Mouse (Mus musculus): ENCODE results near the gene Swsap1. TPM values are rescaled to one million over a fixed set of nuclear protein-coding genes. Genes with fewer than 3 reads are reported as not detected.
A peak's percentile ranks its signal among the peaks of the same experiment; 100 is the strongest.

Gene Swsap1
- polyA plus RNA-seq, 1 experiment, result 8.9 TPM

DNA sequence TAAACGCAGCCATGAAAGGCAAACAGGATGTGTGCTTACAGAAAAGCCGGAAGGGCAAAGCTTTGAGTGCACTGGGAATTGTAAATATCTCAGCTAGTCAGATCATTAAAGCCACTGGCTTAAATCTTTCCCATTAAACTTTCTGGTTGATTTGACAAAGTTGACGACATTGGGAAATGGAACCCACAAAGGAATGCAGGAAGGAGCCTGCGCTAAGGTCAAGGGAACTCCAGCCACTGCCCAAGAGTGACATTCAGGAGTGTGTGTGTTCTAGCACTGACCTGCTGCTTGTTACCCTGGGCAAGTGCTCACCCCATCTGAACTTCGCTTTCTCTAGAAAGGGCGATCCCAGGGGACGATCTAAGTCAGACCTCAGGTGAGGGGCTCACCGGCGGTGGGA is 4.6 kb downstream of the Swsap1 start:
- no peak overlapping the region for H3ac ChIP-seq (ENCODE audit: control insufficient read depth, insufficient read length)
- H3K36me3 ChIP-seq (ENCODE audit: control insufficient read depth, insufficient read depth), result no peaks in the 10 kb centered on the region
- TF ChIP-seq E2F4 (IDR thresholded peaks at IDR 0.05; ENCODE audit: insufficient read depth) (no peak), CEBPB (IDR thresholded peaks at IDR 0.05; ENCODE audit: insufficient read depth, poor library complexity, severe bottlenecking) (no peak), POLR2A (IDR thresholded peaks at IDR 0.05; ENCODE audit: insufficient read length, low read depth) (no peak), POLR2AphosphoS2 (IDR thresholded peaks at IDR 0.05; ENCODE audit: insufficient read length, low read depth) (no peak), MAX (IDR thresholded peaks at IDR 0.05; ENCODE audit: low read depth) (no peak), MYOD1 (IDR thresholded peaks at IDR 0.05; ENCODE audit: control insufficient read depth in 1 of 3, insufficient read length in 2 of 3, low read depth in 2 of 3) (no peak), TCF12 (IDR thresholded peaks at IDR 0.05; ENCODE audit: insufficient read depth, poor library complexity, severe bottlenecking) (no peak), USF1 (IDR thresholded peaks at IDR 0.05; ENCODE audit: low read depth) (no peak), REST (IDR thresholded peaks at IDR 0.05; ENCODE audit: insufficient read depth, insufficient read length) (no peak), MYOG (IDR thresholded peaks at IDR 0.05; ENCODE audit: control insufficient read depth in 1 of 3, insufficient read depth in 1 of 3, insufficient read length in 2 of 3, low read depth in 2 of 3) (no peak), TCF3 (IDR thresholded peaks at IDR 0.05; ENCODE audit: insufficient read length, low read depth) (no peak), SRF (IDR thresholded peaks at IDR 0.05; ENCODE audit: control insufficient read depth, insufficient read length, low read depth) (no peak)
- H3K27me3 ChIP-seq (ENCODE audit: control insufficient read depth, insufficient read depth, insufficient read length), result no peaks in the 10 kb centered on the region
- no peak overlapping the region for H3K4me2 ChIP-seq (ENCODE audit: low read depth)
- H3K79me2 ChIP-seq (ENCODE audit: control insufficient read depth, insufficient read depth), result no peaks in the 10 kb centered on the region
- H3K4me3 ChIP-seq, result no peak overlapping the region

DNA sequence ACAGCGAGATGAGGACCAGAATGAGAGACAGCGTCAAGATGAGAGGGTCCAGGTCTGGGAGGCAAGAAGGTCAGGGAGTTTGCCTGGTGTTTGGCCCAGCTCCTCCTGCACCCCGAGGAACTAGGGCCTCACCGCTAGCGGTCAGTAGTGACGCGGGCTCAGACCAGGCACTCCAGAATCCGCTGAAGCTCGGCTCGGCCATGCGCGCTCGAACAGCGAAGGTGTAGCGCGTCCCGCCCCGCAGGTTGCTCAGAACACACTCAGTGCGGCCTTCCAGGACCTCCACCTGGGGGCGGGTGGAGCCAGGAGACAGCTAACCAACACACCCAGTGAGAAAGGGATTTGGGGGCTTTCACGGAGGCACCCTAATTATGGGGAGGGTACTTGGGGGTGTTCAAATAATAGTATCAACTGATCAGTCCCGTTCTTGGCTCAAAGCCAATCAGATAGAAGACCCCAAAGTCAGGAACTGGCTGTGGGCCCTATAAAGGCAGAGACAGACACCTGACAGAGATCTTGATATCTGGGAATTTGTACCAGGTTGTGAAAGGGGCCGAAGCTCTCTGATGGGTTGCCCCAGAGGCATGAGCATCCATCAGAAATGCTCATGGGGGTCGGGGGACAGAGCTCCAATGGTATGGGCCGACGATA is 5.1 kb downstream of the Swsap1 start:
- no peaks in the 10 kb centered on the region for H3K27me3 ChIP-seq (ENCODE audit: control insufficient read depth, insufficient read depth, insufficient read length)

DNA sequence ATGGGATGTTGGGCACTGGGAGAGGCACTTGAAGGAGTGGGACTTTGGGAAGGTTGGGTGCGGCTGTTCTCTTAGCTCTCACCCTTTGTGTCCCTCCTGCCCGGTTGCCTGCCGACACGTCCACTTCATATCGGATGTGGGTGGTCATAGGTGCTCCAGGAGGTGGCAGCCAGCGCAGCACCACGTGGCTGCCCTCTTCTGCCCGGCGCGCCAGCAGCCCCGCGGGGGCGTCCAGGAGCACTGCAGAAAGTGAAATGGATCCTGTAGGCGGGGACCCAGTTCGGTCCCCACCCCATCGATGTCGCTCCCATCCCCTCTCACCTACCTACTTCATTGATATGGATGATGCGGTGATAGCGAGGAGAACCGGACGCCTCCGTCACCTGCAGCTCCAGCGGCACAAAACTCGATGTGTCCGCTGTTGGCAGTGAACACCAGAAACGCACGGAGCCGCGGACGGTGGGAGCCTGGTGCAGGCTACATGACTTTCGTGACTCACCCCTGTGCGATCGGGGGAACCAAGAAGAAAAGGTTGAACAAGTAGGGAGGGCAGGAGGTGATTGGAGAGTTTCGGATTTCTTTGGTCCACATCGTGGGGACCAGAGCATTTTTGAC is 5.9 kb downstream of the Swsap1 start:
- no peaks in the 10 kb centered on the region for H3K36me3 ChIP-seq (ENCODE audit: control insufficient read depth, insufficient read depth)
- H3K79me2 ChIP-seq (ENCODE audit: control insufficient read depth, insufficient read depth), result no peaks in the 10 kb centered on the region
- no peak overlapping the region for H3ac ChIP-seq (ENCODE audit: control insufficient read depth, insufficient read length)
- TF ChIP-seq TCF12 (IDR thresholded peaks at IDR 0.05; ENCODE audit: insufficient read depth, poor library complexity, severe bottlenecking), result no peak
- no peak for TF ChIP-seq CEBPB (IDR thresholded peaks at IDR 0.05; ENCODE audit: insufficient read depth, poor library complexity, severe bottlenecking)
- no peak for TF ChIP-seq REST (IDR thresholded peaks at IDR 0.05; ENCODE audit: insufficient read depth, insufficient read length)
- TF ChIP-seq TCF3 (IDR thresholded peaks at IDR 0.05; ENCODE audit: insufficient read length, low read depth), result no peak
- no peak for TF ChIP-seq MAX (IDR thresholded peaks at IDR 0.05; ENCODE audit: low read depth)
- TF ChIP-seq SRF (IDR thresholded peaks at IDR 0.05; ENCODE audit: control insufficient read depth, insufficient read length, low read depth), result no peak
- no peak for TF ChIP-seq POLR2AphosphoS2 (IDR thresholded peaks at IDR 0.05; ENCODE audit: insufficient read length, low read depth)
- no peak for TF ChIP-seq MYOG (IDR thresholded peaks at IDR 0.05; ENCODE audit: control insufficient read depth in 1 of 3, insufficient read depth in 1 of 3, insufficient read length in 2 of 3, low read depth in 2 of 3)
- no peak for TF ChIP-seq USF1 (IDR thresholded peaks at IDR 0.05; ENCODE audit: low read depth)
- H3K27me3 ChIP-seq (ENCODE audit: control insufficient read depth, insufficient read depth, insufficient read length), result no peaks in the 10 kb centered on the region
- H3K4me2 ChIP-seq (ENCODE audit: low read depth), result peak overlapping the region; percentile 97
- peak overlapping the region; percentile 40 for H3K4me3 ChIP-seq

More for the DNA sequence above, 5.1 kb downstream of the Swsap1 start:
- Histone ChIP-seq H3ac (ENCODE audit: control insufficient read depth, insufficient read length) (no peak overlapping the region), H3K4me2 (ENCODE audit: low read depth) (no peak overlapping the region), H3K79me2 (ENCODE audit: control insufficient read depth, insufficient read depth) (no peaks in the 10 kb centered on the region), H3K36me3 (ENCODE audit: control insufficient read depth, insufficient read depth) (no peaks in the 10 kb centered on the region), H3K4me3 (no peak overlapping the region)
- TF ChIP-seq CEBPB (IDR thresholded peaks at IDR 0.05; ENCODE audit: insufficient read depth, poor library complexity, severe bottlenecking), result no peak
- TF ChIP-seq POLR2A (IDR thresholded peaks at IDR 0.05; ENCODE audit: insufficient read length, low read depth), result no peak
- no peak for TF ChIP-seq MYOG (IDR thresholded peaks at IDR 0.05; ENCODE audit: control insufficient read depth in 1 of 3, insufficient read depth in 1 of 3, insufficient read length in 2 of 3, low read depth in 2 of 3)
- TF ChIP-seq SRF (IDR thresholded peaks at IDR 0.05; ENCODE audit: control insufficient read depth, insufficient read length, low read depth), result no peak
- TF ChIP-seq POLR2AphosphoS2 (IDR thresholded peaks at IDR 0.05; ENCODE audit: insufficient read length, low read depth), result no peak
- TF ChIP-seq USF1 (IDR thresholded peaks at IDR 0.05; ENCODE audit: low read depth), result no peak
- no peak for TF ChIP-seq MYOD1 (IDR thresholded peaks at IDR 0.05; ENCODE audit: control insufficient read depth in 1 of 3, insufficient read length in 2 of 3, low read depth in 2 of 3)
- TF ChIP-seq MAX (IDR thresholded peaks at IDR 0.05; ENCODE audit: low read depth), result no peak
- TF ChIP-seq E2F4 (IDR thresholded peaks at IDR 0.05; ENCODE audit: insufficient read depth), result no peak
- TF ChIP-seq TCF12 (IDR thresholded peaks at IDR 0.05; ENCODE audit: insufficient read depth, poor library complexity, severe bottlenecking), result no peak
- no peak for TF ChIP-seq REST (IDR thresholded peaks at IDR 0.05; ENCODE audit: insufficient read depth, insufficient read length)
- no peak for TF ChIP-seq TCF3 (IDR thresholded peaks at IDR 0.05; ENCODE audit: insufficient read length, low read depth)

- TF ChIP-seq MAX (IDR thresholded peaks at IDR 0.05; ENCODE audit: low read depth), result no peak
- TF ChIP-seq TCF12 (IDR thresholded peaks at IDR 0.05; ENCODE audit: insufficient read depth, poor library complexity, severe bottlenecking), result no peak
- TF ChIP-seq USF1 (IDR thresholded peaks at IDR 0.05; ENCODE audit: low read depth), result no peak
- no peak for TF ChIP-seq MYOD1 (IDR thresholded peaks at IDR 0.05; ENCODE audit: control insufficient read depth in 1 of 3, insufficient read length in 2 of 3, low read depth in 2 of 3)
- no peak for TF ChIP-seq CEBPB (IDR thresholded peaks at IDR 0.05; ENCODE audit: insufficient read depth, poor library complexity, severe bottlenecking)
- no peak for TF ChIP-seq SRF (IDR thresholded peaks at IDR 0.05; ENCODE audit: control insufficient read depth, insufficient read length, low read depth)
- no peak for TF ChIP-seq MYOG (IDR thresholded peaks at IDR 0.05; ENCODE audit: control insufficient read depth in 1 of 3, insufficient read depth in 1 of 3, insufficient read length in 2 of 3, low read depth in 2 of 3)
- no peak for TF ChIP-seq REST (IDR thresholded peaks at IDR 0.05; ENCODE audit: insufficient read depth, insufficient read length)
- no peak for TF ChIP-seq E2F4 (IDR thresholded peaks at IDR 0.05; ENCODE audit: insufficient read depth)
- TF ChIP-seq TCF3 (IDR thresholded peaks at IDR 0.05; ENCODE audit: insufficient read length, low read depth), result no peak
- no peak for TF ChIP-seq POLR2AphosphoS2 (IDR thresholded peaks at IDR 0.05; ENCODE audit: insufficient read length, low read depth)
- no peak for TF ChIP-seq POLR2A (IDR thresholded peaks at IDR 0.05; ENCODE audit: insufficient read length, low read depth)
Measured at GRCm38 (mm10) chr9:21962010-21962409, 6.5 kb downstream of the Swsap1 start.

More at GRCm38 (mm10) chr9:21962010-21962409, 6.5 kb downstream of the Swsap1 start:
- no peaks in the 10 kb centered on the region for H3K79me2 ChIP-seq (ENCODE audit: control insufficient read depth, insufficient read depth)
- H3ac ChIP-seq (ENCODE audit: control insufficient read depth, insufficient read length), result no peak overlapping the region
- H3K36me3 ChIP-seq (ENCODE audit: control insufficient read depth, insufficient read depth), result no peaks in the 10 kb centered on the region
- H3K4me2 ChIP-seq (ENCODE audit: low read depth), result peak overlapping the region; percentile 97
- H3K4me3 ChIP-seq, result peak overlapping the region; percentile 40
- H3K27me3 ChIP-seq (ENCODE audit: control insufficient read depth, insufficient read depth, insufficient read length), result no peaks in the 10 kb centered on the region

Data from myocyte (in vitro differentiated cells).